Mouse (Mus musculus): ENCODE results near the gene Gla.

Gene Gla

DNA sequence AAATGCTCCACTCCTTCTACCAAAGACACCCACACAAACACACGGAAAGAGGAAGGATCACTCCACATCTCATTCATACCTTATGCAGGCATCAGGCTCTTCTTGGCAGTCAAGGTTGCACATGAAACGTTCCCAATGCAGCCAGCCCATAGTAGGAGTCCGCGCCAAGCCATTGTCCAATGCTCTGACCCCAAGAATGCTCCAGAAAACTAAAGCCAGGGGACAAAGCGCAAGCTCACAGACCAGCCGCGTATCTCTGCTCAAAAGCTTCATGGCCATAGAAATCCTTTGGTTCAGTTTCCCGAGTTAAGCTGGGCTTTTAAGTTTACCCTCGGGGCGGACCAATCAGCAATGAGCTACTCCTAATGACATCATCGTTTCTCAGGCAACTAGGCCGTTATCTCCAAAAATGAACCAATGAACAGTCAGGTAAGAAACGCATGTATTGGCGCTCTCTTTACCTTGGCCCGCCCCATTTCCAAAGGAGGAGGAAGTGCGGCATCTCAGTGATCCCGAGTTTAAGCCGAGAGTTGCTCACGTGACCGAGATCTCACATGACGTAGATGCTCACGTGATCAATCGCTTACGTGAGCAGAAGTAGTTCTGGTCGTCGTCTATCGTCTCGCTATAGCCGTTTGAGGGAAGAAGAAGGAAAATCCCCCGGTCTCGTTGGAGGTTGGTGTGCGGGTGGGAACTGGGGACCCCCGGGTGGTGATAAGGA, at the start of gene Gla, which contains the start of gene Hnrnph2:
Gene Gla, minus strand, starts transcription at position 467 of the 721 bp plus-strand sequence.
Gene Hnrnph2, plus strand, starts transcription at position 521 of the 721 bp plus-strand sequence.
- peak; percentile 89 for DNase-seq

DNA sequence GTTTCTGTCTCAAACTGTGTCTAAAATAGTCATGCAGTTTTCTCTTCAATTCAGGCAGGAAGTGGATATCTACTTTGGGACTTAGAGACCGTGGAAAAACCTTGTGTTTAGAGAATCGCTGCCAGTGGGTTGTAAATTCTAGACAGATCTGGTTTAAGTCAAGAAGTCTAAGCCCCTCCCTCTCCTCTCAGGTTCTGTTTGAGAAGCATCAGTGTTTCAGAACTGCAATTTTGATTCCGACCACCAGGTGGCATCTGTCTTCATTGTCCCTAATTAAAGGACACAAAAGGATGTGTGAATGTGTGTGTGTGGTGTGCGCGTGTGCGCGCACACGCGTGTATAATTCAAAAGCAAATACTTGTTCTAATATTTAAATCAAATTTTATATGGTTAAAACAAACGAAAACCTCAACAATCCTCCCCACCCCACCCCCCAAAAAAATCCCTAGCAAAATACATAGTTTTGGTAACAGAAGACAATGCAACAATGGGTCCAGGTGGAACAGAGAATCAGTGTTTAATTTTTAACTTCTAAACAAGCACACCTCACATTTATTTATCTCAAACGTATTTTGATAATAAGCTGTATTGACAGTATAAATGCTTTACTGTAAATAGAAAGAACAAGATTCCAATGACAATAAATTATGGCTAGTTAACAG, 47.2 kb upstream of the Gla start:
- DNase-seq: peak; percentile 78

DNA sequence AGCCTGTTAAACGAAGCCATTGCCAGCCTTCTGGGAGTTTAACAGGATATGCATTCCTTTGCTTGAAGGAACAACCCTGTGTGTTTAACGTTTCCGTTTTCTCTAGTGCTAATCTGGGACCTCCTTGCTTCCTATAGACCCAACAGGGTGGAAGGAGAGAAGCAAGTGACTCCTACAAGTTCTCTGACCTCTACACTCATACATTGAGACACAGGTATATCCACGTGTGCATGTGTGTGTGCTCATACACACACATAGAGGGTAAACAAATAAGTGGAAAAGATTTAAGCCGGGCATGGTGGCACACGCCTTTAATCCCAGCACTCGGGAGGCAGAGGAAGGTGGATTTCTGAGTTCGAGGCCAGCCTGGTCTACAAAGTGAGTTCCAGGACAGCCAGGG, 46.5 kb upstream of the Gla start:
- DNase-seq: no peak

DNA sequence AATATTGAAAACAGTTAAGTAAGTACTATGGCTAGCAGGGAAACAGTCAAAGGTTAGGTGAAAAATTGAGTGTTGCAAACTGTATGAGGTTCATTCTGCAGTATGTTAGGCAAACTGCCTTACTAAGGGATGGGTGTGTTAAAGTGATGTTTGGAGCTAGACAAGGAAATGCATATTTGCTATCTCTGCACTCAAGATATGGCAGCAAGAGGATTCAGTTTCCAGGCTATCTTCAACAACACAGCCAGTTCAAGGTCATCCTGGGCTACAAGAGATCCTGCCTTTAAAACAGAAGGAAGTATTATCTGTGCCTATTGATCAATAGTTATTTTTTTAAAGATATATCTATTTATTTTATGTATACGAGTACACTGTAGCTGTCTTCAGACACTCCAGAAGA, 45.4 kb upstream of the Gla start:
- no peak for DNase-seq

DNA sequence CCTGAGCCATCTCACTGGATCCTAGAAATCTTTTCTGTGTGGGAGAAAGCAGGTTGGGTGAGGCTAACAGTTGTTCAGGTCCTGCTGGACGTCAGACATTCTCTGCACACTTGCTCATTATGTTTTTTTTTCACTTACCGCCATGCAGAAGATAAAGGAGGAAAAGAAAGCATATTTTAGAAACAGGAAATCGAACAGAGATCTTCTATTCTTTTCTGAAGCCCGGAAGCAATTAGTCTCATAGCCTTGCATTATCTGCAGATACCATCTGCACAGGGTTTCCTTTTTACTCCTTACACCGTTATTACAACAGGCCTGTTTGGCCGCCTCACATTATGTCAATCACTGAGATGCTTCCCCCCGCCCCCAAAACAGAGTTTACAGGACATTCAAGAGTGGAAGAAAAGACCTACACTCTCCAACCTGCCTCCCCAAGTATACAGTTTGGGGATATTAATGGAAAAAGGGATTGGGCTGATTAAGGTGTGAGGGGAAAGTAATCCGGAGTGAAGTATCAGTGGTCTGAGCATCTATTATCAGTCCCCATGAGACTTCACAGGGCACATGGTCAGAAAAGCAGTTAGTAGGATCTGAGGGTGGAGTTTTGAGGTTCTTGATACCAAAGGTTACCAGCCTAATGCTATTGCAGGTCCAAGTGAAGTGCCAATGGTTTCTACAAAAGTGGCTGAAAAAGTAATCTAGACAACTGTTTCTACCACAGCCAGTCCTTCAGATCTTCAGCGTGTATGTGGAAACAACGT, 40.3 kb upstream of the Gla start:
- no peak for DNase-seq

DNA sequence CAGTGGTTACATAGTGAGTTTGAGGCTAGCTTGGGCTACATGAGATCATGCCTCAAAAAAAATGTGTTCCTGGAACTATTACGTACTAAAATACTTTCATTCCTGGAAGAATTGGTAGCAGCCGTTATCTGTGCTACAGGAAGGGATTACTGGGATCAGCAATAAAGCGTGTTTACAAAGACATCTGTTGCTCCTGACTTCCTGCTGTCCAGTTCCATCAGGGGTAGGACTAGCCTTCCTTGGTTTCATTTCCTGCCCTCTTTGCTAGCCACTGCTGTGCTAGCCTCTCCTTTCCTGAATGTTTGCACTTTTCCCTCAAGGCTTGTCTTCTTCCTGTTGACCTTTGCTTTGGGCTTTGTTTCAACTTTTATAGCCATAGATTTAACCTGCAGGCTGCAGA, 34.9 kb upstream of the Gla start:
- DNase-seq: no peak

DNA sequence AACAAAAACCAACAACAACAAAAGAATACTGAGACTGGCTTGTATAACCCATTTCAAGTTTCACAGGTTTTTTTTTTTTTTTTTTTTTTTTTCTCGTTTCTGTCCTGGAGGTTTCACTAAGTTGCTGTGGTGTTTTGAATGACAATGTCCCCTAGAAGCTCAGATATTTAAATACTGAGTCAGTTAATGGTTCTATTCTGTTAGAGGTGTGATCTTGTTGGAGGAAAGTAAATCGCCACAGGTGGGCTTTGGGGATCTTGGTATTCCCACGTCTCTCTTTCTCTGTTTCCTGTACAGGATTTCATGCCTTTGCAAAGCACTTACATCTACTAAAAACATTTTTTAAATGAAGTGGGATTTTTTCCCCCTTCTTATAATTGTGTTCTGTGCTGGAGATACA, 34.2 kb upstream of the Gla start:
- DNase-seq: no peak

DNA sequence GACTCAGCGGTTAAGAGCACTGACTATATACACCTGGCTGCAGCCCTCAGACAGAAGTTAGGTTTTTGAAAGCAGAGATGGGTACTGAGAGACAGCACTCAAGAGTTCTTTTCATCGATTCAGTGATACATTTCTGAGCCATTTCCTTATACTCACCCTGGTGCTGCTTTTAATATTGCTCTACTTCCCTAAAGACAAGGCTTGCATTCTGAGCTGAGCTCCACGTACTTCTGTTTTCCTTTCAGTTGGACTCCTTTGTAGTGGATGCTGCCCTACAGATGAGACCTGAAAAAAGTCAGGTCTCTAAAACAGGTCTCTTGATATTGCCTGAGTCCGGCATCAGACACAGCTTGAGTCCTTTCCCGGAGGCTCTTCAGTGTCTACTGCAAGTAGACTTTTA, 31.8 kb upstream of the Gla start:
- no peak for DNase-seq

DNA sequence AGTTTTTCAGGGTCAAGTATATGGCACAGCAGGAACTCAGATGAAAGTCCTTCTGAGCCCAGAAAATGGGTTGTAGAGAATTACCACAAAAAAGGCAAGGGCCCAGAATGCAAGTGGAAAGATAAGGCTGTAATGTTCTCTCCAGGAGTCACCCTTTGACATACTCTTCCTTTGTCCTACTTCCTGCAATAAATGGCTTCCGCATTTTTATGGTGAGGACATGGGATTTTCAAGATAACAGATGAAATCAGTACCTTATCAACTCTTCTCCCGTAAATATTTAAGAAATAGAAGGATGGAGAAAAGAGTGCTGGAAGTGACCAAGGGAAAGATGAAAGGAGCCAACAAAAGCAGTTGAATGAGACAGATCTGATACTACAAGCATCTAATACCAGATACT, 27.3 kb upstream of the Gla start:
- no peak for DNase-seq

DNA sequence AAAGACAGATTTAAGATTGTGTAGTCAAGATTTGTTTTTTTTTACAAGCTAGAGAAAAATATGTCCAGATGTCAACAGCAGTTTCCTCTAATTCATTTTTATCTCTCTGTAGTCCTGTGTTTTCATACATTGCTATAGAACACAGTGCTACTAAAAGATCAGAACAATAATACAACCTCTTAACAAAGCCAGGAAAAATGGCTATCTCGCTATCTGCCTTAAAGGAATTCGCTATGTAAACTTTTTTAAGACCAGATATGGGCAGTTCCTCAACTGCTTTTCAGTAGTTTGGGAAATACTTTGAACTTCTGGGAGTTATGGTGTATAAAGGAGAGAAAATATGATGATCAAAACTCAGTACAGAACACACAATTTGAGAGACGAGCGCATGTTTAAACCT, 22.4 kb upstream of the Gla start:
- DNase-seq: no peak

DNA sequence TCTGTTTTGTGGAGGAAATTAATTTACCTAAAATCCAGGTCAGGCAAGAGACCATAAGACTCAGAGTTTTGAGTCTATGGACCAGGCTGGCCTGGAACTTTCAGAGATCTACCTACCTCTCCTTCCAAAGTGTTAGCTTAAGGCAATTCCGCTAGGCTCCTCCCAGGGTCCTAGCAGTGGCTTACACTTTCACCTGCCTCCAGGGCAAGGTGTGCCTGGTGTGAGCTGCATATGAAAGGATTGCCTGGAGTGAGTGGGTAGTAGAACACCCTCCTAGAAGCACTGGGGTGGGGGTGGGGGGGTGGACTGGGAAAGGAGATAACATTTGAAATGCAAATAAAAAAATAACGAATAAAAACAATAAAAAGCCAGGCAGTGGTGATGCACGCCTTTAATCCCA, 20.8 kb upstream of the Gla start:
- no peak for DNase-seq

DNA sequence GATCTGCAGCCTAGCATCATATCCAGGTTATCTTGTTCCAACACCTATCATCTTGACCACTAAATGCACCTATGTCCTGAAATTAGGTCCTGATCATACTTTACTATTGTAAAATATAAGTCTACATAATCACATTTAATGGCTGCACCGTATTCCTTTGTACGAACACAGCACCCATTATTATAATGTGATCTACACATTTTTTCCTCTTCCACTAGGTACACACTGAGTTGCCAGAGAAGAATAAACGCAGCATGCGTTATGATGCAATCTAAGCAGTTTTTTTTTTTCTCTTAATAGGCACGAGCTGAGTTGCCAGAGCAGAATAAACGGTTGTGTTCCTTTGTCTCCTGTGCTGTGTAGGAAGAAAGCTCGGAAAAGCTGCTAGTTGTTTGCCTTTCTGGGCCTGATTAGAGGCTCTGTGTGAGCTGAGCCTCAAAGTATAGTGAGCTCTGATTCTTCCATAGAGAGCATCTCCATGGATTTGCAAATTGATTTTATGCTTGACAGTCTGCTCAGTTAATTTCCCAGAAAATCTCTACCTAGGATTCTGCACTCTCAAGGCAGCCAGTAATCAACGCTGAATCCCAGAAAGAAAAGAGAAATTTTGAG, 19.4 kb upstream of the Gla start:
- DNase-seq: no peak

DNA sequence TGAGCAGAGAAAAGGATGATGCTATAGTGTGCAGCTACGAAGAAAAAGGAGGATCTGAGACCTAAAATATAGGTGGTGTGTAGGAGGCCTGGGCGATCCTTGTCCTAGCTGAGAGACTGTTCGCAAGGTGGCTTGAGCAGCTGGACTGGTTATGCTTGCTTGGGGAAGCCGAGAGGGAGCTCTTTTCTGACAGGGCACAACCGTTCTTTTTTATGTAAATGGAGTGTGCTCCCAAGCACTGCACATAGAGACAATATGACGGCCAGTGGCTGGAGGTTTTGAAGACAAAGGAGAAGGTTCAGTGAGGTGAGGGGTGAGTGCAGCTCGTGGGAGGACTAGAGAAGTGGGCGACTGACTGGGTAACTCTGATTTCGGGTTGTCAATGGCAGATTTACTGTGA, 18.8 kb upstream of the Gla start:
- no peak for DNase-seq

DNA sequence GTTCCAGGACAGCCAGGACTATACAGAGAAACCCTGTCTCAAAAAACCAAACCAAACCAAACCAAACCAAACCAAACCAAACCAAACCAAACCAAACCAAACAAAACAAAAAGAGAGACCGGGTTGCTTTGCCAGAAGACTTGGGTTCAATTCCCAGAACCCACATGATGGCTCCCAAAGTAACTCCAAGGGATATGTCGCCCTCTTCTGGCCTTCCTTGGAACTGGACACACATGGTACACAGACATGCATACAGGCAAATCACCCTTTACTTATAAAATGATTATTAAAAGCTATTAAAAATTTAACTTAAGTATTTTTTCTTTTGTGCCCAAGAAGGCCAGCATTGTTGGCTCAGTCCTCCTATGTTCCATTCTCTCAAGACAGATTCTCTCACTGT, 13.4 kb upstream of the Gla start:
- DNase-seq: peak; percentile 27

DNA sequence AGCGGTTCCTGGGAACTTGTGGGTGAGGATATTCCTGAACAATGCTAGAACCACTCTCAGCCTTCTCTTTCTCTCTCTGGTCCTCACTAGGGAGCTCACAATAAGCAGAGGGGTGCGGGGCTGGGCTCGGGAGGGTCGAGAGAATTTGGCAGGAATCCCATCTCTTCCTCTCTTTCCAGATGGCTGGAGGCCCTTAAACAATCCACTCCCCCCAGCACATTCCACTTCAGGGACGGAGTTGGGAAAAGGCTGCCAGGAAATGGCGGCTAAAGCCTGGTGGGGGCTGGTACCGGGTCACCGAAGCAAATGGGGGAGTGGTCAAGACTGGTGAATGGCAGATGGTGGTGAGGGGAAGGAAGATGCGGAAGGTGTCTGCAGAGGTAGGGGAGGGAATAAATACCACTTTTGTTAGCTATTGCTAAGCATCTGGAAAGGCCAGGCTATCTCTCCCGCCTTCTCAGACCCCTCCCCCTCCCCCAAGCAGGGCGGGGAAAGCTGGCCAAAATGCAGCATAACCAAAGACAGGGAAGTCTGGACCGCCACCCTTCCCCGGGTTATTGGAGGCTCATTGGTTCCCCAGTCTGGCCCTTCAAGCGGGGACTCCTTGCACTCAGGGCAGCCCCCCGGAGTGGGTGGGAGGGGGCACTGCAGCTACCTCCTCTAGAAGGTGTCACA, 11.5 kb upstream of the Gla start:
- DNase-seq: peak; percentile 58

DNA sequence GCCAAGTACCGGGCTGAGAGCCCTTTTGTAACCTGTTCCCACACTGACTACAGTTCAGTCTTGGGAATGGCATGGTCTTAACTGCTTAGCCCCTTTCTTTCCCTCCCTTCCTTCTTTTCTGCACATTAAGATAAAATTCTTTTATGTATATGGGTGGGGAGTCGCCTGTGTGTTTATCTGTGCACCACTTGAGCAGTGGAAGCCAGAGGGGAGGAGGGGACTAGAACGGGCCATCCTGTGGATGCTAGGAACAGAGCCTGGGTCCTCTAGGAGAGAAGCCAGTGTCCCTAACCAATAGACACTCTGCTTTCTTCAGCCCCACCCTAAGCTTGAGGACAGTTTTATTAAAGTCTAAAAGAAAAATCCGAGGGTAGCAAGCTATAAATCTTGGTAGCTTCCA, 10.1 kb upstream of the Gla start:
- no peak for DNase-seq

DNA sequence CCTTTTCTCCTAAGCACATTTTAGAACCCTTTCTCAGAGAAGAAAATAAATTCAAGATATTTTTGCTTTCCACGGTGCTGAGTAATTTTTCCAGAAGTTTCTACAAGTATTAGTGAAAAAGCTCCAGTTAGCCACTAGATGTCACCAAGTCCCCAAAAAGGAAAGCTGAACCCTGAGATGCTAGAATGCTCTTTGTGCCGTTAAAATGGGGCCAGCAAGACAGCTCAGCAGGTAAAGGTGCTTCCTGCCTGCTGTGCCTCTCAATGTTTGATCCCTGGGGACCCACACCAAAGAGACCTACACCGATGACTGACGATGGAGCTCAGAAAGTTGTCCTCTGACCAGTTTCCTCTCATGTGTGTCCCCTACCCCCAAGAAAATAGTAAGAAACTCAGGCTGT, 8.5 kb upstream of the Gla start:
- DNase-seq: no peak

DNA sequence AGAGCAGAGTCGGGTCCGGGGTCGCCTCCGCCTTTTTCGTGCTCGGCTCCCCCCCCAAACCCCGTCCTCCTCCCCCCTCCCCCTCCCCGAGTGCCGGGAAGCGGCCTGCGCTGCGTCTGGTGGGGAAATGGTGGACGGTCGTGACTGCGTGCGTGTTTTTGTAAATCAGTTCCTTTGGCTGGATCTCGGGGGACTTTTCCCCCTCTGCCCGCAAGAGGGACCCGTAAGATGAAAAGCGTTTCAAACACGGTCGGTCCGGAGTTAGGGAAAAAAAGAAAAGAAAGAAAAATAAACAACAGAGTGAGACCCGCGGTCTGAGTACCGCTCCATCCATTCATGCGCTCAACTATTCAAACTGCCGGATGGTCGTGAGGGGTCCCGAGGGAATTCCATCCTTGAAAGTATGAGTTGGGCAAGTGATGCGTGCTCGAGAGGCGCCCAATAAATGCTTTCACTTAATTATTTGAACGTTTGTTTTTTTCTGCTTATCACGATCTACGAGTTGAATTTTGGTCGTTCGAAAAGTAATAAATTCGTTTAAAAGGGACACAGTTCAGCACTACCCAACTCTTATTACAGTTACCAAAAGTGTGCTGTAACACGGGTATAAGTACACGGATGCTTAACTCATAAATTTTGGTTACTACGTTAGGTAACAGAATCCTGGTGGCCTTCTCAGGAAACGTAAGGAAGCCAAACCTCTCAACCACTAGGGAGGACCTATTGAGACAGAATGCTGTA, 625 bp upstream of the Gla start:
- DNase-seq: no peak

DNA sequence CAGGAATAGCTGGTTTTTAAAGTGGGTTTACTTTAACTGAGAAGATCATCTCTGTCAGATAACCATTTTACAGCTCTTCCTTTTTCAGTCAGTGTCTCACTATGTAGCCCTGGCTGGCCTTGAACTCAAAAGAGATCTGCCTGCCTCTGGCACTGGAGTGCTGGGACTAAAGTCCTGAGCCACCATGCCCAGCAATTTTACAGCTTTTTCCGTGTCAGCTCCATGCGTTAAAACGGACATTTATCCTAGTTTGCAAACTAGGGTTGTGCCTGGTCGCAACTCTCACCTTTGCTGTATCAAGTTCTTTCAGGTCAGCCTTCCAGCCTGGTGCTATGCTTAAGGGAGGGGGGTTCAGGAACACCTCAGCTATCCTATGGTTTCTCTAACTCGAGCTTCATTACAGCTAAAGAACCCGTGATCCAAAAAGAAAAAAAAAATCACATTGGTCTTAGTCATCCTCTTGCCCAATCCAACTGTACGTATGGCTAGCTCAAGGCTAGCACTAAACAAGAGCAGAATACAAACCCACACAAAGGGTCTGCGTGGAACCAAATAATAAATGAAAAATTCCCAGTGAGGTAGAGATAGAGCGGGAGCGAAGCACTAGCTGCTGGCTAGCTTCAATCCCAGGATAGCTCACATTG, 881 bp downstream of the Gla start:
- DNase-seq: no peak

DNA sequence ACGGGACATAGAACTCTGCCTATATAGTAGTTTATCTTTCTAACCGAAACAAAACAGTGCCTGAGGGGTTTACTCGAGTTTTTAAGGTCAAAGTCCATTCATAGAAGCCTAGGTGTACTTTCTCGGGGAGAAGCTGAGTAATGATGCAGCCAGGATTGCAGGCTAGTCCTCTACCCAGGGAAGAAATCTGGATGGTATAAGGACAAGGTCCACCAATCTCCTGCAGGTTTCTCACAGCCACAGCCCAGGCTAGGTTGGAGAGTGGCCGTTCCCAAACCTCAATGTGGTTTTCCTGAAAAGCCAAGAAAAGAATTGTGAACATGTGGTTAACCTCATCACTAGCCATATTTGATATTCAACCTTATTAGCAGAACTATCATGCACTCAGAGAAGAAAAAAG, 11.1 kb downstream of the Gla start:
- no peak for DNase-seq

DNA sequence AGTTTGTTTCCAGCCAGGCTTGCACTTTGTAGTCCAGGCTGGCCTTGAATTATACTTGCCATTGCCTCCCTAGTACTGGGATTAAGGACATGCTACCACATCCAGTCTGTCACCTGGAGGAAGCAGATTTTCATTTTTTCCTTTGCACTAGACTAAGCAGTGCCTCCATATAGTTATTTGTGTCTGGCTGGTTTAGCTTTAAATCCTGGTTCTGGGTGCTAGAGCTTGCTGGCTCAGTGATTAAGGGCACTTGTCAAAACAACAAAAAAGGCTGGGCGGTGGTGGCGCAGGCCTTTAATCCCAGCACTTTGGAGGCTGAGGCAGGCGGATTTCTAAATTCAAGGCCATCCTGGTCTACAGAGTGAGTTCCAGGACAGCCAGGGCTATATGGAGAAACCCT, 11.9 kb downstream of the Gla start:
- DNase-seq: no peak

DNA sequence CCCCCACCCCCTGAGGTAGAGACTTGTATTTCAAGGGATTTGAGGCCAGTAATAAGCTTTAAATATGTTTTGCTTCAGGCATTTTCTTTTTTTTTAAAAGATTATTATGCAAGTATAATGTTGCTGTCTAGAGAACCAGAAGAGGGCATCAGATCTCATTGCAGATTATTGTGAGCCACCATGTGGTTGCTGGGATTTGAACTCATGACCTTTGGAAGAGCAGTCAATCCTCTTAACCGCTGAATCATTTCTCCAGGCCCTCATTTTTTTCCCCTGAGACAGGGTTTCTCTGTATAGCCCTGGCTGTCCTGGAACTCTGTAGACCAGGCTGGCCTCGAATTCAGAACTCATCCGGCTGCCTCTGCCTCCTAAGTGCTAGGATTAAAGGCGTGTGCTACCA, 12.7 kb downstream of the Gla start:
- DNase-seq: no peak
